Mouse (Mus musculus) CD4-positive, CD25-positive, alpha-beta regulatory T cell, adult 4 months (primary cell): Measurements from ENCODE around the gene Gm10295. TPM values are rescaled to one million over a fixed set of nuclear protein-coding genes. Genes with fewer than 3 reads are reported as not detected.

Source experiments
- ATAC-seq: one replicate; pipeline ENCODE4 v1.8.0; 2017
- polyA plus RNA-seq, 2 experiments: library from polyadenylated mRNA; unstranded; fragments of 100-300 nt; shearing (Covaris generic); gene quantifications; one replicate each; pipeline ENCODE4 v1.2.1; 2017

The Gm10295 gene
- polyA plus RNA-seq, 2 experiments from 2014 or later: not detected

- no peak for ATAC-seq
Observed at GRCm38 (mm10) chr7:71348922-71349321, 2.4 kb downstream of the Gm10295 start.

GRCm38 (mm10) chr7:71324919-71325583, 26.2 kb downstream of the Gm10295 start:
- ATAC-seq: no peak

- ATAC-seq: no peak
Observed at GRCm38 (mm10) chr7:71313148-71313765, 38.0 kb downstream of the Gm10295 start.

GRCm38 (mm10) chr7:71312375-71312774, 38.9 kb downstream of the Gm10295 start:
- ATAC-seq: no peak

- no peak for ATAC-seq
Observed at GRCm38 (mm10) chr7:71311411-71311810, 39.9 kb downstream of the Gm10295 start.

GRCm38 (mm10) chr7:71308051-71308450, 43.2 kb downstream of the Gm10295 start:
- no peak for ATAC-seq

GRCm38 (mm10) chr7:71302714-71303113, 48.6 kb downstream of the Gm10295 start:
- no peak for ATAC-seq
